Mouse (Mus musculus): ENCODE data around the gene Prdx6. TPM values are rescaled to one million over a fixed set of nuclear protein-coding genes. Genes with fewer than 3 reads are reported as not detected.

Gene Prdx6
- 10 to 100 TPM; 83.7 to 98.7 TPM for total RNA-seq (2023)

DNA sequence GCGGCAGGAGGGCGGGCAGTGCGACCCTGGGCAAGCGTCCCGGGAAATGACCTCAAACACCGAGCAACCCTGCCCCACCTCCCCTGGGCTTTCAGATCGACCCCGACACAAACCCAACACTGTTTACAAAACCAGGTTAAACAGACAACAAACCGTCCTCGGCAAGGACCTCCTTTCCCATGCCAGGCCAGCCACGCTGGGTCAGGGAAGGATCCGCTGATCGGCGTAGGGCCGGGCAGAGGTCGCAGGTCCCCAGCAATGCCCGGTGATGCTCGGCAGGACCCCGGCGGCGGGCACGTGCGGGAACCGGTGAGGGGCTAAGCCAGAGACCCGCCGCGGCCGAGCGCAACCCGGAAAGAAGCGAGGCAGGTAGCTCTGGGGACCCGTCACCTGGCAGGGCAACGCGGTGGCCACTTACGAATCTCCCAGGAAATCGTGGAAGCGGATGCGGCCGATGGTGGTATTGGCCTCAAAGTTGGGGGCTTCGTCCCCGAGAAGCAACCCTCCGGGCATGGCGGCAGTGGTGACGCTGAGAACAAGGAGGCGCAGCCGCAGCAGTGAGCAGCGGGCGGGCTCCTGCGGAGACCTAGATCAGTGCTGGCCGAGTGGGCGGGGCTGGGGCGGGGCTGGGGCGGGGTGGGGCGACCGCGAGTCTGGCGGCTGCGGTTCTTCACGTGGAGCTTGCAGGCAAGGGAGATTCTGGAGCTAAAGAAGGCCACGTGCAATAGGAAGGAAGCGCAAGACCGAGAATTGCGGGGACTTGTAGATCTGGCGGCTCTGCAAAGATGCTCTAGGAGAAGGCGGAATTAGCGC is at the start of gene Prdx6:
TSS of gene Prdx6 (minus strand) at position 616 of the 813 bp plus-strand sequence.

Other genes with a start within 250 kb of the Prdx6 start
- gene Zbtb37, start 216.4 kb downstream of the Prdx6 start, total RNA-seq (2023) = 10 to 100 TPM; 42.6 to 57.3 TPM
- gene Dars2, start 180.6 kb downstream of the Prdx6 start, total RNA-seq (2023) = 10 to 100 TPM; 15.3 TPM
- 1 to 10 TPM; 9.0 to 9.2 TPM for gene Cenpl, start 180.5 kb downstream of the Prdx6 start, total RNA-seq (2023)
- gene Klhl20, start 119.7 kb downstream of the Prdx6 start, total RNA-seq (2023) = 10 to 100 TPM; 29.1 to 33.5 TPM
- not detected for gene Ankrd45, start 108.5 kb downstream of the Prdx6 start, total RNA-seq (2023)
- not detected for gene Tex50, start 91.9 kb downstream of the Prdx6 start, total RNA-seq (2023)
- gene Tnfsf4, start 144.2 kb upstream of the Prdx6 start, total RNA-seq (2023) = not detected
- gene Tnfsf18, start 243.4 kb upstream of the Prdx6 start, total RNA-seq (2023) = under 1 TPM; 0.27 to 0.75 TPM

All from B cell, adult 67 days (primary cell).